Mouse (Mus musculus): ENCODE measurements around the gene Ssna1.

DNA sequence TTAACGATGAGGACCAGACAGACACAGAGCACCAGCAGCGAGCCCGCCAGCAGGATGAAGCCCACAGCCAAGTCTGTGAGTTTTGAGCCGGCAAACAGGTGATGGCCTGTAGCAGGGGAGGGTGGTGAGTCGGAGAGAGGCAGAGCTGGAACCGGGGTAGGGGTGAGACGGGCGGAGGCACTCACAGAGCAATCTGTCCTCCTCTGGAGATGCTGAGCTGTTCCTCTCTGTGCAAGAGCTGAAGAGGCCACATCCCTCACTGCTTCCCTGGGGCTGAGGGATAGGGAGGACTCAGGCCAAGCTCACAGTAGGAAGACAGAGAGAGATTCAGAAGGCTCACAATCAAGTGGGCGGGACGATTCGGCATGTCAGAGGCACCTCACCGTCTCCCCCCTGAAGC is 41.2 kb downstream of the Ssna1 start:
- TF ChIP-seq CTCF (IDR thresholded peaks at IDR 0.05; ENCODE audit: low read depth) = no peak
- TF ChIP-seq EP300 (IDR thresholded peaks at IDR 0.05; ENCODE audit: low read depth) = no peak

Data from liver, embryonic 14.5 days (tissue).